Mouse (Mus musculus): Measurements from ENCODE around the gene Cdipt.

Cdipt gene

GRCm38 (mm10) chr7:127025556-127026160 is 49.9 kb downstream of the Cdipt start:
- DNase-seq, result peak; percentile 74 to 78

- peak; percentile 85 to 86 for DNase-seq
Observed at GRCm38 (mm10) chr7:127026161-127026600, 50.5 kb downstream of the Cdipt start.

DNA sequence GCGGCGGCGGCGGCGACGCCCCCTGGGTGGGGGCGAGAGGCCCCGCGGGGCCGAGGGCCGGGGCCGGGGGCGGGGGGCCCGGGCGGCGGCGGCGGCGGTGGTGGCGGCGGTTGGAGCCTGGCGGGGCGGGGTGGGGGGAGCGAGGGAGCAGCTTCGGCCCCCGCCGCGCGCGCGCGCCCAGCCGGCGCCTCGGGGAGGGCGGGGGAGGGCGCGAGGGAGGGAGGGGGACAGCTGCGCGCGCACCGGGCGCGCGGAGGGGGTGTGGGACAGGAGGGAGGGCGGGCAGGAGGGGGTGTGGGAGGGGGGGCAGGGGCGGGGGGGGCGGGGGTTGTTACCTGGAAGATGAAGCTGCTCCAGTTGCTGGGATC is 50.9 kb downstream of the Cdipt start:
- DNase-seq, result peak; percentile 85 to 95

DNA sequence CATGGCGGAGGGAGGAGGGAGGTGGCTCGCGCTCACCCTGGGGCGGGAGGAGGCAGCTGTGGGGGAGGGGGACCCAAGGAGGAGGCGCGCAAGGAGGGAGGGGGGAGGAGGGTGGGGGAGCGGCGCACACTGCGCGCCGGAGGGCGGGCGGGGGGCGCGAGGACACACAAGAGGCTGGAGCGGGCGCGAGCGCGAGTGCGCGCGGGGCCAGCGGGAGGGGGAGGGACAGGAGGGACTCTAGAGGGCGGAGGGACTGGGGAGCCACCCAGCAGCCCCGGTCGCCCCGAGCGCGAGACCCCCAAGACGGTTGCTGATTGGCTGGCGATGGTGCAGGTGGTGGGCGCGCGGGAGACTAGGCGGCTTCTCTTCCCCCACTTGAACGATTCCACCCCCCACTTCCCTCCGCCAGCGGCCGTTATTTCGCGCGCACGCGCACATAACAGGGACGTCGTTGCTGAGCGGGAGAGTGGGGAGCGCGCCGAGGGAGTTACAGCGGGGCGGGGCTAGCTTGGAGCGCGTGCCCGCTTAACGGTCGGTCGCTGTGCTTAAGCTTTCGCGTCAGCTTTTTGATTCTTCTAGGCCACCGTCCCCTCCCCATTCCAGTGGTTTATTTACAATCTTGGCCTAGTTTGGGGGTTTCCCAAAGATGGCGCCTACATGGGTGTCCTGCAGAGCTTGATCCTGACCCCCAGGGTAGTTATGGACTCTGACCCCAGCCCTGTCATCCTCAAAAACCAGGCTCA is 51.4 kb downstream of the Cdipt start, which contains the start of gene Maz:
Maz (minus strand) TSS at position 54 of the 743 bp plus-strand sequence.
- peak; percentile 99 for DNase-seq

- DNase-seq, result no peak
Observed at GRCm38 (mm10) chr7:127027885-127028284, 52.2 kb downstream of the Cdipt start.
